Mouse (Mus musculus) heart, adult 2 months (tissue): Measurements from ENCODE around the gene Ptprm. TPM values are rescaled to one million over a fixed set of nuclear protein-coding genes. Genes with fewer than 3 reads are reported as not detected.

Experiments
- DNase-seq, 2 experiments: peaks; one replicate each; pipeline ENCODE4 v3.0.0; 2021
- H3K27ac ChIP-seq: fragments of 200-600 bp; 2 replicates; pipeline ENCODE4 v1.8.1; 2022
- H3K27me3 ChIP-seq: fragments of 200-500 bp; 2 replicates; pipeline ENCODE4 v1.6.1; 2012; ENCODE audit warnings: mild to moderate bottlenecking, low read length, inconsistent platforms, mixed read lengths; ENCODE audit not compliant: control insufficient read depth, insufficient read depth
- H3K36me3 ChIP-seq: fragments of 200-500 bp; 2 replicates; pipeline ENCODE4 v1.6.1; 2012; ENCODE audit warnings: low read length, inconsistent platforms; ENCODE audit not compliant: control insufficient read depth, insufficient read depth
- H3K4me1 ChIP-seq: fragments of 200-500 bp; 2 replicates; pipeline ENCODE4 v1.6.1; 2011; ENCODE audit warnings: low read length; ENCODE audit not compliant: control insufficient read depth, insufficient read depth
- H3K4me3 ChIP-seq: fragments of 200-600 bp; 2 replicates; pipeline ENCODE4 v1.8.1; 2022
- H3K79me2 ChIP-seq: fragments of 200-500 bp; replicated peaks from 2 replicates; pipeline ENCODE4 v1.6.1; 2012; ENCODE audit warnings: mild to moderate bottlenecking, inconsistent platforms, low read length, moderate library complexity, mixed read lengths; ENCODE audit not compliant: control insufficient read depth, insufficient read depth
- H3K9ac ChIP-seq: fragments of 200-500 bp; 2 replicates; pipeline ENCODE4 v1.6.1; 2012; ENCODE audit warnings: low read depth, mild to moderate bottlenecking, control low read depth, inconsistent platforms, low read length, mixed read lengths
- CTCF ChIP-seq: fragments of 200-600 bp; IDR thresholded peaks from 2 replicates; pipeline ENCODE4 v1.8.1; 2022; ENCODE audit warnings: antibody characterized with exemption, mild to moderate bottlenecking, moderate library complexity
- EP300 ChIP-seq: fragments of 200-500 bp; IDR thresholded peaks from 2 replicates; pipeline ENCODE4 v1.6.1; 2011; ENCODE audit warnings: low read depth, low read length, control low read depth; ENCODE audit not compliant: insufficient read depth
- POLR2A ChIP-seq: fragments of 200-500 bp; IDR thresholded peaks from 2 replicates; pipeline ENCODE4 v1.6.1; 2011; ENCODE audit warnings: mild to moderate bottlenecking, low read depth, low read length, control low read depth; ENCODE audit not compliant: insufficient read depth
- WGBS: fragments of 180-500 bp; shearing (Covaris S2); methylation state at CpG from one replicate; pipeline ENCODE4 v1.1.7; 2018; 5-methylcytosine and 5-hydroxymethylcytosine counted together
- intact Hi-C: fragments of 180-260 bp; cut with DNase I; formaldehyde crosslinking; loops from one replicate; pipeline ENCODE4 v1.15.1; 2025
- polyA plus RNA-seq: library from polyadenylated mRNA; depleted of rRNA; stranded (reverse); fragments of >200 nt; gene quantifications from 2 replicates; pipeline ENCODE4 v1.2.3, GENCODE M21; 2012
- total RNA-seq, 2 experiments: library from RNA; stranded (reverse); gene quantifications; 2 replicates each; pipeline ENCODE4 v1.2.3; 2021

Ptprm gene
- total and polyA plus RNA-seq, 3 experiments: 34.6 to 88.5 (median 78.9) TPM

DNA sequence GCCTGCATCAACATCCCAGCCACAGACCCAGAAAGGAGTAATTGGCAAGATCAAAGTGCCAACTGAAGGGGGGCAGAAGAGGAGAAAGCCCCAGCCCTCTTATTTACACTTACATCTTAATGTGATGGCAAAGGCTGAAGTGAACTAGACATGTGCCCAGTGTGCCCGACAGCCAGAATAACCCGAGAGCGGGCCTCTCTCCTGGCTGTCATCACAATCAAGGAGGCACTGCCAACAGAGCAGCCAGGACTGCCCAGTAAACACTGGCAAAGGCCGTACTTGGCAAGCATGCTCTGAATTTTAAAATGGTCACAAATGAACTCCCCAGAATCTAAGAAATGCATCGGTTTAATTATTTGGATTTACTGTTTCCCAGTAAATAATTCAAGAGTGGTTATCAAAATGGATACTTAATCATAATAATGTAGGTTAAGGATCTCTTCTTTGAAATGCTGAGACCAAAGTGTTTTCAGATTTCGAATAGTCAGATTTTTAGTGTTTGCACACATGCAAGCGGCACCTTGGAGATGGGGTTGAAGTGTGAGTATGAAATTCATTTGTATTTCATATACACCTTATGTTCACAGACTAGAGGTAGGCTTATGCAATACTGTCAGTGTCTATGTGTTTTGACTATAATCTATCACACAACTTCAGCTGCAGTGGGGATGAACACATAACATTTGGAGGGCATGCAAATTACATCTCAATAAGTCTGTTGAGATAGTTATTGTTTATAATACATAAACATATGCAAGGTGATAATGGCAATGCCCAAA is 282.8 kb downstream of the Ptprm start:
- peak overlapping the region; percentile 55 for H3K27ac ChIP-seq
- intact Hi-C loops: loop anchor here (5.0 kb wide), 2 partner anchors 51 to 281 kb away; partner anchors contain the start of gene Ptprm
- H3K4me3 ChIP-seq: no peak overlapping the region
- peaks cover 11% of the 10 kb centered on the region for H3K36me3 ChIP-seq
- no peak for TF ChIP-seq CTCF
- TF ChIP-seq POLR2A: no peak
- TF ChIP-seq EP300: peak; percentile 49; the same call in 1 of the 2 replicates
- DNase-seq: peak; percentile 51 to 75
- H3K4me1 ChIP-seq: peaks cover 6% of the 10 kb centered on the region
- H3K9ac ChIP-seq: no peak overlapping the region
- H3K79me2 ChIP-seq: peaks cover 2% of the 10 kb centered on the region; the same call in 1 of the 2 replicates
- 73% methylated on average over 7 of the region's 7 CpGs for WGBS
- no peaks in the 10 kb centered on the region for H3K27me3 ChIP-seq

DNA sequence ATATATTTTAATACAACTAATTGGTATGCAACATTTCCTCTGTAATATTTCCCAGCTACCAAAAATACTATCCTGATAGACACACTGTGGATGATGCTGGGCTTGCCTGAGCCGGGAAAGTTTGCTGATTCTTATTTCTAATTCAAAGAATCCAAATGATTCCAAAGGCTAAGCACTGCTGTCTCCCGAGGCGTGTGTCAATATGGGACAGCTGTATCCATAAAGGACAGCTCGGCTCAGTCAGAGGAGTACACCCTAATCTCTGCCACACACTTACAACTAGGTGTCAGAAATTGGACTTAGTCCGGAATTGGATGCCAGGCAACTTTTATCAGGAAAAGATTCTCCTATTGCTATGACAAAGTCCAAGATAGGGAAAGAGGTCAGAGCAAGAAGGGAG is 290.6 kb downstream of the Ptprm start:
- Histone ChIP-seq H3K27me3 (no peaks in the 10 kb centered on the region), H3K79me2 (no peaks in the 10 kb centered on the region; the same call in 1 of the 2 replicates), H3K36me3 (peaks cover 8% of the 10 kb centered on the region), H3K4me1 (no peaks in the 10 kb centered on the region; the same call in none of the 2 replicates), H3K9ac (no peak overlapping the region), H3K4me3 (no peak overlapping the region), H3K27ac (no peak overlapping the region)
- intact Hi-C loops: loop anchor here (10.0 kb wide), 1 partner anchor 411 kb away; no protein-coding TSS in a partner anchor
- WGBS: 64% methylated on average over 5 of the region's 5 CpGs
- TF ChIP-seq POLR2A: no peak
- no peak for DNase-seq

DNA sequence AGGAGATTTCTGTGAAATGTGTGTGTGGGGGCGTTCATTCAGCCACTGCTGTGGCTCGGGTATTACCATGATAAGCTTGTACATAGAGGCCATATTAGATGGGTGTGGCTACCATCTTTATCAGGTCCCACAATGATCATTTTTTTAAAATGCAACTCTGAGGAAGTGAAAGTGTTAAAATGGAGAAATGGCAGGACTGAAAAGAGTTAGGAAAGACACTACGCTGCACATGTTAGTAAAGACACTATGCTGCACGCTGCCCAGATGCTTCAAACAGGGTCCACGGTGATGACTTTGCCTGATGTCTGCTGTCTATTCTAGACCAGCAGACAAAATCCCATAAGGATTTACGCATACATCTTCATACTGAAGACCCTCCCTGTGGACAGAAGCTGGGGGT is 298.6 kb downstream of the Ptprm start:
- Histone ChIP-seq H3K27ac (no peak overlapping the region), H3K27me3 (no peaks in the 10 kb centered on the region), H3K9ac (no peak overlapping the region), H3K36me3 (peaks cover 12% of the 10 kb centered on the region), H3K4me1 (peaks cover 7% of the 10 kb centered on the region), H3K4me3 (no peak overlapping the region), H3K79me2 (no peaks in the 10 kb centered on the region; the same call in 1 of the 2 replicates)
- TF ChIP-seq POLR2A (no peak), CTCF (no peak), EP300 (no peak)
- DNase-seq: no peak
- intact Hi-C loops: no loop called here
- 89% methylated on average over 6 of the region's 6 CpGs for WGBS

- peaks cover 7% of the 10 kb centered on the region; the same call in 1 of the 2 replicates for H3K36me3 ChIP-seq
- intact Hi-C loops: no loop called here
- WGBS: 97% methylated on average over 10 of the region's 10 CpGs
- H3K9ac ChIP-seq: no peak overlapping the region
- no peaks in the 10 kb centered on the region for H3K27me3 ChIP-seq
- H3K4me1 ChIP-seq: peaks cover 7% of the 10 kb centered on the region
- H3K4me3 ChIP-seq: no peak overlapping the region
- no peak for DNase-seq
- no peak overlapping the region for H3K27ac ChIP-seq
- H3K79me2 ChIP-seq: no peaks in the 10 kb centered on the region; the same call in 1 of the 2 replicates
- no peak for TF ChIP-seq EP300
- TF ChIP-seq CTCF: no peak
- no peak for TF ChIP-seq POLR2A
Measured at GRCm38 (mm10) chr17:67054202-67054601, 300.1 kb downstream of the Ptprm start.

GRCm38 (mm10) chr17:67052624-67053314 is 301.5 kb downstream of the Ptprm start:
- 40% methylated on average over 11 of the region's 11 CpGs for WGBS
- H3K36me3 ChIP-seq: peaks cover 7% of the 10 kb centered on the region; the same call in 1 of the 2 replicates
- H3K4me3 ChIP-seq: no peak overlapping the region
- DNase-seq: no peak
- H3K4me1 ChIP-seq: peaks cover 7% of the 10 kb centered on the region
- intact Hi-C loops: no loop called here
- H3K79me2 ChIP-seq: no peaks in the 10 kb centered on the region; the same call in 1 of the 2 replicates
- no peaks in the 10 kb centered on the region for H3K27me3 ChIP-seq
- H3K27ac ChIP-seq: no peak overlapping the region
- TF ChIP-seq CTCF (no peak), EP300 (0 out of 2 replicates have a peak, but pooled peaks have one; percentile 8), POLR2A (no peak)
- H3K9ac ChIP-seq: no peak overlapping the region
